Mouse (Mus musculus): ENCODE data around the gene Bicd1. TPM values are rescaled to one million over a fixed set of nuclear protein-coding genes. Genes with fewer than 3 reads are reported as not detected.
A peak's percentile ranks its signal among the peaks of the same experiment; 100 is the strongest.
"Not testable (repeated sequence)": the region's sequence is repeated elsewhere in the genome, so short reads cannot be mapped to it uniquely, and the experiment has no call there.

The Bicd1 gene
- total RNA-seq (2021), result 10 to 100 TPM; 47.1 to 56.6 TPM

DNA sequence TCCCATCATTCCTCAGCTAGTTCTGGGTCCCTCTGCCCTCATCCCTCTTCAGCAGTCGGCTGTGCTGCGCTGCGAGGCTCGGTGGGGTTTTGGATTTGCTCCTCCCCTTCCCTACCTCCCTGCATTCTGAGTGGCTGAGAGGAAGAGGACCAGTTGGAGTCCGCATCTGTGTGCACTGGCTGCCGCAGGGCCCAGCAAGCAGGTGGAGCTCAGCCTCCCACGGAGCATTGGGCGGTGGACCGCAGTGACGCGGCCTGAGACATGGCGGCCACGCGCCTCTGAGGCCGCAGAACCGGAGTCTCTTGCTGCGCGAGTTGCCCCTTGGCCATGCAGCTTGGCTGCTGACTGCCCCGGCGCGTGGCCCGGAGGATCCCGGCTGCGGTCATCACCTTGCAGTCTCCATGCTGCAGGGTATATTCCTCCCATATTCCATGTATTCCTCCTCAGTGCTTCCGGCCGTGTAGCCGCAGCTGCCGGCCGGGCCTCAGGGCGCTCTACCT lies at the start of gene Bicd1:
Bicd1 (plus strand) TSS at position 54 of the 500 bp plus-strand sequence.
- intact Hi-C loops (cut with DNase I), result no loop called here
- DNase-seq, result peak; percentile 89

DNA sequence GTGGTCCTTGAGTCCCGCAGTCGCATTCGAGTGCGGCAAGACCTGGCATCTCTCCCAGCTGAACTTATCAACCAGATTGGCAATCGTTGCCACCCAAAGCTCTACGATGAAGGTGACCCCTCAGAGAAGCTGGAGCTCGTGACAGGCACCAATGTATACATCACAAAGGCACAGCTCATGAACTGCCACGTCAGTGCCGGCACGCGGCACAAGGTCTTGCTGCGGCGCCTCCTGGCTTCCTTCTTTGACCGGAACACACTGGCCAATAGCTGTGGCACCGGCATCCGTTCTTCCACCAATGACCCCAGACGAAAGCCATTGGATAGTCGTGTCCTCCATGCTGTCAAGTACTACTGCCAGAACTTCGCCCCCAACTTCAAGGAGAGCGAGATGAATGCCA lies 46.2 kb upstream of the Bicd1 start:
- intact Hi-C loops (cut with DNase I); DNase-seq: not testable (repeated sequence)

- DNase-seq; intact Hi-C loops (cut with DNase I): not testable (repeated sequence)
Measured at GRCm38 (mm10) chr6:149365975-149366374, 42.7 kb upstream of the Bicd1 start.

DNA sequence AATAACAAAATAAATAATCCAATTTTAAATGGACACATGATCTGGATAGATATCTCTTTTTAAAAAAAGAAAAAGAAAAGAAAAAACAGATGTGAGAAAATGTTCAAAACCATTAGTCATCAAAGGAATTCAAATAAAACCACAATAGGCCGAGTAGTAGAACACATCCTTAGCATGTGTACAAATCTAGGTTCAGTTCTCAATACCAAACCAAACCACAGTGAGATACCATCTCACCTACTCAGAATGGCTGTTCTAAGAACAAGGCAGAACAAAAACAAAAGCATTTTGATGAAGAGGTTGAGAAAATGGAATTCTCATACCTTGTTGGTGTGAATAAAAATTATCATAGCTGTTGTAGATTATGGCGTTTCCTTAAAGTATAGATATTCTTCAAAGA lies 42.3 kb upstream of the Bicd1 start:
- DNase-seq, result no peak
- intact Hi-C loops (cut with DNase I), result no loop called here

DNA sequence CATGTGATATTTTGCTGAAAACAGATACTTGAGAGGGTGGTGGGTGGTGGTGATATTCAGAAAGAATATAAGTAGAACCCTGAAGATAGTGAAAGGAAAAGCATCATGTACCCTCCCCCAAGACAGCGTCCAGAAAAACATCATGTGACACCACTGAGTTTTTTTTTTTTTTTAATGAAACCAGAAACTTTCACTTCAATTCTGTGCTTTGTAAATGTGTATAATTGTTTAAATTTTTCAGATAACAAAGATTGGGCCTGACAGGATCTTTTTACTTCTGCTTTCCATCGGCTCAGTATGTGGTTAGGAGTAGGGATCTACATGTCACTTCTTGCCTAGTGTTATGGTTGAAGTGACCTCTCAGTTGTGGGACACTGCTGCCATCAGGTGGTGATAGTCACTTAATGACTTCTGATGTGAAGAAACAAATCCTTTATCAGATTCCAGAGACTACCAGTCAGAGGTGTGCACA lies 33.7 kb upstream of the Bicd1 start:
- DNase-seq, result peak; percentile 67
- intact Hi-C loops (cut with DNase I), result loop anchor here (10.0 kb wide), 1 partner anchor 240 kb away; the partner anchor contains the start of genes Etfbkmt and Gm10203

GRCm38 (mm10) chr6:149383531-149383930 lies 25.2 kb upstream of the Bicd1 start:
- intact Hi-C loops (cut with DNase I), result no loop called here

DNA sequence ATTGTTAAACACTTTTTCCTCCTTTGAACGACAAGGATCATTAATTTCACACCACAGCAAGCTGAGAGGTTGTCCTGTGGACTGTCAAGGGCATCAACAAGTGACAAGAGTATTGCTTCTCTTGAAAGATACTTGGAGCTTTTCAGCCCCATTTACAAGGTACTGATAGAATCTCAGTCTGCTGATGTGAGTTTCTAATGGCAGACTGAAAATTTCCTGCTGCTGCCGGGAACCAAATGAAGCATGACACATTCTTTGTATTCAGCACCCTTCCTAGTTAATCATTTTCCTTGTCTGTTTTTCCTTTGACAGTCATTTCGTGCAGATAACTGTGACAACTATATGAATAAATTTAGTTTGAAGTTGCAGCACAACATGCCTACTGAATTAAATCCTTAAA lies 22.3 kb upstream of the Bicd1 start:
- intact Hi-C loops (cut with DNase I), result no loop called here
- no peak for DNase-seq

More at GRCm38 (mm10) chr6:149383531-149383930, 25.2 kb upstream of the Bicd1 start:
- DNase-seq, result no peak

- intact Hi-C loops (cut with DNase I); DNase-seq: not testable (repeated sequence)
Measured at GRCm38 (mm10) chr6:149389626-149390025, 19.1 kb upstream of the Bicd1 start.

DNA sequence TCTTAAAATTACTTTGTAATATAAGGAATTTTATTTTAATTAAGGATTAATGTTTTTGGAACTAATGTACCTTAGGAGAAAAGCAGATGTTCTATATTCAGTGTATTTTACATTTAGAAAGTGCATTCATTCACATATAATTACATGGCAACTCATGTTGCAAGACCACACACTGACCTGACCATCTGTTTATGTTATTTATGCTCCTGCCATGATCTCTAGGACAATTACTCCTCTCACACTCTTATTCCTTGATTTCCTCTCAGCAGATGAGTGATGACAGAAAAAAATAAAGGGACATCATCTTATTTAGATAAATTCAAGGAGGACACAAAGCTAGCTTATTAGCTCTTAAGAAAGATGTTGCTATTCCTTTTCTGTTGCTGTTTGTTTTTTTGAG lies 9.3 kb upstream of the Bicd1 start:
- intact Hi-C loops (cut with DNase I), result no loop called here
- no peak for DNase-seq

- intact Hi-C loops (cut with DNase I), result no loop called here
- DNase-seq, result peak; percentile 12
Measured at GRCm38 (mm10) chr6:149409341-149409740, 655 bp downstream of the Bicd1 start.

DNA sequence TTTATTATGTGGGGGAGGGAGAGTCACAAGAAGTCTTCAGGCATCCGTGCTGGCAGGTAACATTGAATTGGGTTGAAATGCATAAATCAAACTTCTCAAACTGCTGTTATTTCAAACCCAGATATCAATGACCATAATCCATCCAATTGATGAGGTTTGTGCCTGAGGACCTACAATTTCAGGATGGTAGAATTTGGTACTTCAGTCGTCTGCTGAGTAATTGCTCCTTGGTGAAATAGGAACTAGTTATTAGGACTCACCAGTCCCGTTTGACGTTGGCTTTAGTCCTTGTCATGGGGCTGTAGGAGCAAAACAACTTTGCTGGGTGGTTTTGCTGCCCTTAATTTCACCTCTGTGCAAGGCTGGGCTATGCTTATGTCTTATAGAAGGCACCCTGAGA lies 1.2 kb downstream of the Bicd1 start:
- no peak for DNase-seq
- intact Hi-C loops (cut with DNase I), result no loop called here

- intact Hi-C loops (cut with DNase I), result no loop called here
- peak; percentile 31 for DNase-seq
Measured at GRCm38 (mm10) chr6:149413256-149413655, 4.6 kb downstream of the Bicd1 start.

DNA sequence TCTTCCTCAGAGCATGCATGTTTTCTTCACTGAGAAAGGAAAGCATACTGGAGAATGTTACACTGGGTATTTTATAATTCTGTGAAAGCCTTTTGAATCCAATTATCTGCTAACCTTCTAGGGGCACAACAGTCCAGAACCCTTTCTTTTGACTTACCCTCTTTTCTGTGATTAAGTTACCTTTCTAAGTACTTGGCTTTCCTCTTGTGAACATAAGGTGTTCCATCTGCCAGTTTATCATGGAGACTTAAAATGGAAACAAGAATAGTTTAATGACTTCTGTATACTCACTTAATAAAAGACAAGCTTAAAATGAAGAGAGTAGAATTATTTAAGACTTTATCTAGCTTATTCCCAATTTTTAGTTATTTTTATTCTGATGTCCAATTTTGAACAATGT lies 16.1 kb downstream of the Bicd1 start:
- DNase-seq, result no peak

GRCm38 (mm10) chr6:149439140-149439539 lies 30.5 kb downstream of the Bicd1 start:
- intact Hi-C loops (cut with DNase I), result no loop called here
- DNase-seq, result no peak

More for the DNA sequence above, 16.1 kb downstream of the Bicd1 start:
- intact Hi-C loops (cut with DNase I), result no loop called here

DNA sequence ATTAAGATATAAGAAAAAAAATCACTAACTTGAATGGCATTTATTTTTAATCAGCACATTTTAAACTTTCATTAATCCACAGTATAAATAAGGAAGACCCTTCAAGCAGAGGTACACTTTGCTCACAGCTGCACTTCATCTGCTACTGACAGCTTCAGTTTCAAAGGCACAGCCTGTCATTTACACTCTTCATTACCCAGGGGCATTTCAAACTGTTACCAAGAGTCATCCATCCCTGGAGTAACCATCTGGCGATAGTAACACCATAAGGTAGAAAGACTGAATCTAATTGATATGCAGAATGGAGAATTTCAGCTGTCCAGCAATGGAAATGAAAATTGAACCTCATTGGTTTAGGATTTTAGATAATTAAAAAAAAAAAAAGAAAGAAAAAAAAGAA lies 34.2 kb downstream of the Bicd1 start:
- intact Hi-C loops (cut with DNase I), result no loop called here
- DNase-seq, result peak; percentile 9

DNA sequence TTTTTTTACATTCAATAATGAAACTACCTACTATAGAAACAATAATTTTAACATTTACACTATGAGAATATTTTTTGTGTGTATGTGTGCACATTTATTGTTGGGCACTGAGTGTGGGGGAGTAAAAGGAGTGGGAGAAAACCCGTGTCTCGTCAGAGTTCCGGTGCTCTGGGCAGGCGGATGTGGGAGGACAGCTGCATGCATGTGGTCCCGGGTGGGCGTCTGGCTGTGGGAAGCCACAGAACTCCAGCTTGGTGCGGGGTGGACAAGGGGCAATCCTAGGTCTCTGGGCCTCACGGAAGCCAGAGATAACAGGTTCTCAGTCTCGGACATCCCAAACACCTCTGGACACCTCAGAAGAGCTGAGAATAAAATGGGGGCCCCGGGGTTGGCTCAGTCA lies 37.2 kb downstream of the Bicd1 start:
- peak; percentile 9 for DNase-seq
- intact Hi-C loops (cut with DNase I), result no loop called here

DNA sequence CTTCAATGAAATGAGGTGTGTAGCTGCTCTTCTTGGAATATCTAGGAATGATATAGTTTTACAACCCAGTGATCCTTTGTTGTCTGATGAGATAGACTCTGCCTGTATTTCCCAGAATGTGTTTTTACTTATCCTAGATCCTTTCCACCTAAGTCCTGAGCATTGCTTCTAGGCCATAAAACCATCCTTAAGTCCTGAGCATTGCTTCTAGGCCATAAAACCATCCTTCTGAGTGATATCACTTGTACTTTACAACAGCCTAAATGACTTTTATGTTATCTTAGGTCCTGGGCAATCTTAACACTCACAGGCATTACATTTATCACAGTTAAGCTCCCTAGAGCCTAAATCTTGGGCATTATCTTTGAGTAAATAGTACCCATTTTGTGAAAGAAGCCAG lies 48.6 kb downstream of the Bicd1 start:
- intact Hi-C loops (cut with DNase I), result no loop called here
- DNase-seq, result no peak

DNA sequence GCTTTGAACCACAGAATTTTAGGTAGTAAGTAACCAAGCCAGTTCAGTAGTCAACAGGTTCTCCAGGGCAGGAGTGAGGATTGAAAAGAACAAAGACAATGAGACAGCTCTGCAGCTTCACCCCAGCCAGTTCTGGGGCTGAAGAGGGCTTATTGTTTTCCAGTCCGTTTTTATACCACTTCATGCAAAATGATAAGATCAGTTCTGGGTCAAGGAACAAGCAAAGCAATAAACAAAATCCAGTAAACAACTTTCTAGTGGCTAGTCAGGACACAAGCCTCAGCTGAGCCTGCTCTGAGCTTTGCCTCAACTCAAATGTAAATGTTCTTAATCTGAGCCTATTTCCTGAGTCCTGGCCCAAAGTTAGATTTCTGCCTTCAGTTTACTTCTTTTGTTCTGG lies 52.3 kb downstream of the Bicd1 start:
- no peak for DNase-seq
- intact Hi-C loops (cut with DNase I), result no loop called here

DNA sequence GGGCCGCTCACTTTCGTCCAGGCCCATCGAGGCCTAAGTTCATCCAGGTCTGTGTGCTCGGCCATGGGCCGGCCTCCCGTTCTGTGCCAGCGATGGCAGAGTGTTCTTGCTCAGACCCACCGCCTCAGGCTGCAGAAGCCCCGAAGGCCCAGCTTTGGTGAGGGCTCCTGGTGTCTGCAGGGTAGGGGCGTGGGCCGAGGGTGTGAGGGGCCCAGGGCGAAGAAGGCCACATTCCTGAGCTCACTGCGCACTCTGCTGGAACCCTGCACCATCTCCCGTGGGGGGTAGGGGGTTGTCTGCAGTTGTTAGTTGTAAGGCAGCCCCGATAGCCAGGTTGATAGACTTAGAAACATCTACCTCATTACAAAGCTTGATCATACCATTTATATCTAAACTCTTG lies 62.8 kb downstream of the Bicd1 start:
- no peak for DNase-seq
- intact Hi-C loops (cut with DNase I), result no loop called here

- DNase-seq; intact Hi-C loops (cut with DNase I): not testable (repeated sequence)
Measured at GRCm38 (mm10) chr6:149472441-149472840, 63.8 kb downstream of the Bicd1 start.

DNA sequence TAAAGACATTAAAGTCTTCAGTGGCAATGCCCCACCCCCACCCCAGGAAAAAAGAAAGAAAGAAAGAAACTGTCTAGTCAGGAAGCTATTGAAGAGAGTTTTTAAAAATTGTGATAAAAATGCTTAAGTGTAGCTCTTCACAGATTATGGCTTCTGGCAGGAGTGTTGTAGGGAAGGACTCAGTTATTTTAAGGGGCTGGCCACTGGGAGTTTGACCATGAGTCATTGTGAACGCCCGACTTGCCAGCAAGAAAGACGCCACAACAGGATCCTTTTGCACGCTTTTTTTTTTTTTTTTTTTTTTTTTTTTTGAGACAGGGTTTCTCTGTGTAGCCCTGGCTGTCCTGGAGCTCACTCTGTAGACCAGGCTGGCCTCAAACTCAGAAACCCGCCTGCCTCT lies 73.2 kb downstream of the Bicd1 start:
- DNase-seq; intact Hi-C loops (cut with DNase I): not testable (repeated sequence)

GRCm38 (mm10) chr6:149494662-149495061 lies 86.0 kb downstream of the Bicd1 start:
- no peak for DNase-seq
- intact Hi-C loops (cut with DNase I), result no loop called here

DNA sequence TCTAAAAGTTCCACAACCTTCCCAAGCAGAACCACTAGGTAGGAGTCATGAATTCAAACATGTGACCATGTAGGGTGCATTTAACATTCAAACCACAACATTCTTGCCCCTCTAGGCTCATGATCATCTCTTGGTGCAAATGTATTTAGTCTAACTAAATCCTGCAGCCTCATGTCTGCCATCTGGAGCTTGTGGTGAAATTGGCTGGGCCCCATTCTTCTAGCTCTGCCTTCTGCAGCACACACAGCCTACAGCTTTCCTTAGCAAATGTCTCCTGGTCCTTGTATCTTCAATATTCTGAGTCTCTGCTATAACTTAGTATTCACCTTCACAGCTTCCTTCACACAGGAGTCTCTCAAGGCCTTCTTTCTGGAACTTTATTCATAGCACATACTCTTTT lies 87.2 kb downstream of the Bicd1 start:
- intact Hi-C loops (cut with DNase I), result no loop called here
- DNase-seq, result no peak
